Mouse (Mus musculus): ENCODE measurements around the gene Akap8l. TPM values are rescaled to one million over a fixed set of nuclear protein-coding genes. Genes with fewer than 3 reads are reported as not detected.

The Akap8l gene
- 10 to 100 TPM; 29.2 to 30.6 TPM for total RNA-seq (2021)
- long read RNA-seq, experiment 1, transcript Akap8l-201 (14 exons, 2,102 nt) = major isoform, 24 of 42 reads
- long read RNA-seq, experiment 1, partial matches to known transcripts = 7 of 42 reads
- long read RNA-seq, experiment 1, other reads (novel, unspliced or antisense) = 9 of 42 reads
- long read RNA-seq, experiment 2, full-length matches to known transcripts = 18 of 41 reads
- long read RNA-seq, experiment 2, partial matches to known transcripts = 3 of 41 reads
- long read RNA-seq, experiment 2, other reads (novel, unspliced or antisense) = 20 of 41 reads

GRCm38 (mm10) chr17:32350382-32350983 lies at the start of gene Akap8l:
Gene Akap8l, minus strand, starts transcription at chr17:32350607.
- DNase-seq (ENCODE audit: low spot score) = peak; percentile 99

GRCm38 (mm10) chr17:32396266-32396665 lies 45.9 kb upstream of the Akap8l start:
- no peak for DNase-seq (ENCODE audit: low spot score)

DNA sequence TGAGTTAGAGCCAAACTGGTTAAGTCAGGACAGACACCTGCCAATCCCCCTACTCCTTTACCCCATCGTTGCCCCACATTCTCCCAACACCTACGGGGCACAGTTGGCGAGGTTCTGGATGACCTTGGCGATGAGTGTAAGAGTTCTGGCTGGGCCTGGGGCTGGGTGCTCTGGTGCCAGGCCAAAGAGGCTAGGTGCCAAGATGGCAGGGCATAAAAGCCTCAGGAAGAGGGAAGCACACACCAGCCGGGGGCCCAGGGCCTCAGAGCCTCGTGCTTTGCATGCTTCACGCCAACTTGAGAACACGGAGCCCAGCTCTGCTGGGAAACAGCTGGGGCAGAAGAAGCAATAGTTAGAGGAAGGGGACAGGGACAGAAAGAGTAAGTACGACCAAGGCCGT lies 43.5 kb upstream of the Akap8l start:
- no peak for DNase-seq (ENCODE audit: low spot score)

DNA sequence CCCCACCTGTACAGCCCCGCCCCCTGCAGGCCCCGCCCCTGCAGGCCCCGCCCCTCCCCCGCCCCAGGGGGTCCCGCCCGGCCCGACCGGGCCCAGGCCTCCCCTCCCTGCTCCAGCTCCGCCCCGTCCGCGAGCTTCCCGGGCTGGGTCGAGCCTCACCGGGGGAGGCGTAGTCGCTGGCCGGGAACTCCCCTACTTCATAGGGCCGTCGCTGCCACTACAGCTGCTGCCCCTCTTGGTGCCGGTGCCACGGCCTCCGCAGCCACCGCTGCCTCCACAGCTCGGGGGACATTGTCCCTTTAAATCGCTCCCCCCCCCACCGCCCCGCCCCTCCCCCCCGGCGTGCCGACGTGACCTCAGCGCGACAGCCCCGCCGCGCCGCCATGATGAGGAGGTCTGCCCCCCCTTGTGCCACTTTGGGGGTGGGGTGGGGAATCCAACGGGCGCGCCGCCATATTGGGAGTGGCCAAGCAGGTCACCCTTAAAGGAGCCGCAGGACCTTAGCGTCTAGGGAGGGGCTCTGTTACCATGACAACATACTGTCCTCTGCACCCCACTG lies 38.8 kb upstream of the Akap8l start, which contains the start of gene Wiz:
Gene Wiz (minus strand): TSS at position 339 of the 559 bp plus-strand sequence.
- DNase-seq (ENCODE audit: low spot score) = peak; percentile 96

DNA sequence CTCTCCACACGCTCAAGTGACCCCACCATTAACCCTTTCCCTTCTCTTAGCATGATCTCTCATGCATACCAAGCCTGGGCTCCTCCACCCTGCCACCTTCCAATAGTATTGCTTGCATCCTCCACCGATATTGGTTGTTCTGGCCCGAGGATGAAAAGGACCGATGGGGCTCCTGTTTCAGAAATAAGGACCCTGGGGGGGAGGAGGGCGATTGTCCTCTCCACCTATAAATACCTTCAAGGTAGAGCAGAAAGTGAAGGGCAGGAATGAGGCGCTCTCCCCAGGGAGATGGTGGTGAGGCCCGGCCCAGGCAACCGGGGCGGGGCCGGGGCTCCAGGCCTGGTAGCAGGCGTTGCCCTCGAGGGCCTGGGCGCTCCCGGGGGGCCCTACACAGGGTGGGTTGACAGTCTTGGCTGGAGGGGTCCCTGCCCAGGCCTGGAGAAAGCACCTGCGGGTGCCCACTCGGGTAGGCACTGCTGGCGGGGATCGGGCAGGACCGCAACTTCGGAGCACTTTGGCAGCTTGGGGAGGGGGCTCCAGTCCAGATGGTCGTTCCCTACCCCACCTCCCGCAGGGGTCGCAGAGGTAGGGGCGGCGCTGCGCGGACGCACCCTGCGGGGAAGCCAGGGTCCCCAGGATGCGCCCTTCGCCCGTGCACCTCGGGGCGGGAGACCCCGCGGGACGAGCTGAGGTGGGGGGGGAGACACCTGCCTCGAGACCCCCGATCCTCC lies 38.1 kb upstream of the Akap8l start:
- DNase-seq (ENCODE audit: low spot score) = no peak

DNA sequence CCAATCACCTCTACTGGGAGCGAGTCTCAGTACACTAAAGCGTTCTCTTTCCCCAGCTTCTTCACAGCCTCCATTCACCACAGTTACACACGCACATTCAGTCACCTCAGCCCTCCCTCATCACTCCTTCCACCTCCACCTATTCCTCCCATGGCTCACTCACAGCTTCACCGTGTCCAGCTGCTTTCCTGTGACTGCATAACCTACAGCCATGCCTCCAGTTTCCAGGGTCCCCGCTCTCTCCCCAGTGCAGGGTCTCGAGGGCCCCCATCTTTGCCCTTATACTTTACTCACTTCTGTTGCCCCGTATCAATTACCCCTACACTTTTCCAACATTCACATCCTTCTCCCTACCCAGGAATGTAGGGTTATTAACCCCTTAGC lies 37.6 kb upstream of the Akap8l start:
- DNase-seq (ENCODE audit: low spot score) = no peak

- DNase-seq (ENCODE audit: low spot score) = peak; percentile 39
Measured at GRCm38 (mm10) chr17:32386659-32387432, 36.4 kb upstream of the Akap8l start.

GRCm38 (mm10) chr17:32383661-32384060 lies 33.3 kb upstream of the Akap8l start:
- DNase-seq (ENCODE audit: low spot score) = peak; percentile 36

DNA sequence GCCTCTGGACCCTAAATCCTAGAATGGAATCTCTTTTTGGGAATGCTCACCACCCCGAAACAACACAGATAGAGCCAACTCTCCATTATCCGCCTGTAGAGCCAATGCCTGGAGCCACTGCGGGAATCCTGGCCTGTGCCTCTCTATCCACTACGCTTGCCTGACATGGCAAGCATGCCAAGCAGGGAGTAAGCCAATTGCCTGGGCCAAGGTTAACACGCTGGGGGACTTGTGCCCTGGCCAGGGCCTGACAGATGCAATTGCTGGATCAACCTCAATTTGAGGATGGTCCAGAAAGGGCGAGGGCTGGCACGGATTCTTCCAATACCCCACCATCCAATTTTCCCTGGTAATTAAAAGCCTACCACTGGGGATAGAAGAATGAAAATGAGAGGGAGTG lies 32.2 kb upstream of the Akap8l start:
- DNase-seq (ENCODE audit: low spot score) = peak; percentile 52

DNA sequence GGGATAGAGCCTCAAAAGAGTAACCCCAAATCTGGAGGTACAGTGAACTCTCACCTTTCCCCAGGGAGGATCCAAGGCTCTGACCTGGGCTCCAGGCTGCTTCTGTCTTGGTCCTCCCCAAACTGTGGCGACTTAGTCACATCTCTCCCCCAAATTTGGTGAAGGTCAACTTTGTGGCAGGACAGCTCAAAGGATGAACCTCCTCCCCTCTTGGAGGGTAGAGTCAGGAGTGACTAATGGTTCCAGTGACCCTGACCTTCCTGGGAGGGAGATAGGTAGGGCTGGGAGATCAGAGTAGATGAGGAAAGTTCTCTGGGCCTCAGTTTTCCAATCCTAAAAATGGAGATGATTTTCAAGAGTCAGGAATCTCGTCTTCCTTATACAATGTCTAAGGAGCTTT lies 28.4 kb upstream of the Akap8l start:
- no peak for DNase-seq (ENCODE audit: low spot score)

DNA sequence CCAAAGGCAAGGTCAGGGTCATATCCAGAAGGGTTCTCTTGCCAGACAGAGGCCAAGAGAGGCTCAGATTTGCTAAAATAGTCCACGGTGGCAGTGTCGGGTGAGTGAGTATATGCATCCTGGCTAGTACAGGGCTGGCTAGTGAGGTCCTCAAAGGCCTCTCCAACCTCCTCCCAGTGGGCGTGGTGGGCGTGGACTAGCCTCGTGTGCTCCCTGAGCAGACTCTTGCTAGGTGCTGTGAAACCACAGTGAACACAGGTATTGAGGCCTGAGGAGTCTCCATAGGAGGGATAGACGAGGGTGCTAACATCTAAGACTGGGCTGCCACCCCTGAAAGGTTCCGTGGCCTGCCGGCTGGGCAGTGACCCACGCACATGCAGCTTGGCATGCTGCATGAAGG lies 26.7 kb upstream of the Akap8l start:
- no peak for DNase-seq (ENCODE audit: low spot score)

GRCm38 (mm10) chr17:32376475-32376874 lies 26.1 kb upstream of the Akap8l start:
- DNase-seq (ENCODE audit: low spot score) = no peak

DNA sequence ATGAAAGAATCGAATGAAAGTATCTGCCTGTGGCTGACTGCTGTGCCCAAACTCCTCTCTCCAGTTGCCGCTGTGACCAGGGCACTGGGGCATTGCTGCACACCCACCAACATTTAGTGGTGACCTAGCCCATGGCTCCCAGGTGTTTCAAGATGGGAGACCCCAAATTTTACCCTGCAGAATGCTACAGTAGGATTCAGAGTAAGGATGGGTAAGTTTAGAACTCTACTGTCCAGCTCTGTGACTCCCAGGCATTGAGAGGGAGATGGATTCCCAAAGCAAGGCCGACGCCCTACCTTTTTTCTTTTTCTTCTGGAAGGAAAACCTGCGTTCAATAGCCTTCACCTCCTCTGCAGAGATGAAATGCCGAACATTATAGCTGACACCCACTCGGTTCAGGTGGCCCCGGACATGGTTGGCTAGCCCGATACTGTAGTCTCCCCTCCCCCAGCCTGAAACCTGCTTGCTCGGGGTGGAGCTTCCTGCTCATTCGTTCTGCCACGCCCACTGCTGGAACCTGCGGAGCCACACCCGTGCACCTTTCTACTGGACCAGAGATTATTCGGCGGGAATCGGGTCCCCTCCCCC lies 18.7 kb upstream of the Akap8l start:
- DNase-seq (ENCODE audit: low spot score) = no peak

GRCm38 (mm10) chr17:32367706-32368105 lies 17.3 kb upstream of the Akap8l start:
- no peak for DNase-seq (ENCODE audit: low spot score)

- no peak for DNase-seq (ENCODE audit: low spot score)
Measured at GRCm38 (mm10) chr17:32365296-32365695, 14.9 kb upstream of the Akap8l start.

GRCm38 (mm10) chr17:32364850-32365249 lies 14.4 kb upstream of the Akap8l start:
- no peak for DNase-seq (ENCODE audit: low spot score)

DNA sequence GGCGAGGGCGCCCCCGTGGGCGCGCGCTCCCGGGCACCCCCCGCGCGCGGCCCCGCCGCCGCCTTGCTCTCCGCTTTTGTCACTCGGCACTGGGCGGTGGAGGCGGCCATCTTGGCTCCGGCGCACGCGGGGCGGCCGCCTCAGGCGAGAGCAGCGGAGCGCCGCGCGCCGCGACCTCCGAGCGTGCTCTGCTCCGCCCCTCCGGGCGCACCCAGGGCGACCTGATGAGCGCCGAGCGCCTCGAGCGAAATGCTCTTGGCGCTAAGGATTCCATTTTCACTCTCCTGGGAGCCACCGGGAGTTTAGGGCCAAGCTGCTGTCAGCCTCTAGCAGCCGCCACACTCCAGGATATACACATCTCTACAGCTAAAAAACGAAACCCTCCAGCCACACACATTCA lies 13.9 kb upstream of the Akap8l start:
- peak; percentile 90 for DNase-seq (ENCODE audit: low spot score)

DNA sequence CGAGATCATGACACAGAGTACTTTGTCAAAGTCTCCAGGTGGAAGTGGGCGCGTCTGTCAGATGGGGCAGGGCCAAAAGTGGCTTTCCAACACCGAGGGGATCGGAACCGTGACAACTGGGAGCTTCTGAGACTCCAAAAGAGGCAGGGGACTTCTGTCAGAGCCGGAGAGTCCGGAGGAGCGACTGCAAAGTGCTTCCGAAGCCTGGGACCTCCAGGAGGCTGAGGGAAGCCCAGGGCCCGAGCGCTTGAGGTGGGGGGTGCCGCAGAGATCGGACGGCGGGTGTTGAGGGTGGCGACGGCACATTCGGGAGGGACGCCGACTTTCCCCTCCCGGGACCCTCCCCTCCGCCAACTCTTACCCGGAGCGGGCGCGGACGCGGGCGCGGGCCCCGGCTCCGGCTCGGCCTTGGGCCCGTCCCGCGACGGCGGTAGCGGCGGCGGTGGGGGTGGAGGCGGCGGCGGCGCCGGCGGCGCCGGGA lies 13.5 kb upstream of the Akap8l start:
- DNase-seq (ENCODE audit: low spot score) = no peak

- no peak for DNase-seq (ENCODE audit: low spot score)
Measured at GRCm38 (mm10) chr17:32362686-32363085, 12.3 kb upstream of the Akap8l start.

DNA sequence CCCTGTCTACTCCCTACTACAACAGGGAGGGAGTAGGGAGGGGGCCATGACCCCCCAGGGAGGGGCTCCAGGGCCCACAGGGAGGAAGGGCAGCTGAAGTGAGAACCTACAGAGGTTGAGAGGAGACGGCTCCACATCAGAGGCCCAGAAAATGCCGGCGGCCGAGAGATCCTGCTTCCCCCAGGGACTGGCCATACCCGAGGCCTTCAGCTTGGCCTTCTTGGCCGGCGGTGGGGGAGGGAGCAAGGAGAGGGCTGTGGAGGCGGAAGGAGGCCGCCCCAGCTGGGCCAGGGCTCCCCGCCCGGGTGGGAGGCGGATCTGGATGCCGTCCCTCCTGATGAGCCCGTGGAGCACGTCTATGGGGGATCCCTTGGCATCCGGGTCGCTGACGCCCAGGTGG lies 9.5 kb upstream of the Akap8l start:
- no peak for DNase-seq (ENCODE audit: low spot score)

GRCm38 (mm10) chr17:32358943-32359340 lies 8.5 kb upstream of the Akap8l start:
- DNase-seq (ENCODE audit: low spot score) = no peak
